Mouse (Mus musculus): ENCODE results near the gene Cacng2.

- TF ChIP-seq POLR2A (IDR thresholded peaks at IDR 0.05; ENCODE audit: insufficient read depth, low read depth, low read length) (no peak), CTCF (IDR thresholded peaks at IDR 0.05) (no peak)
Observed at GRCm38 (mm10) chr15:77949061-77949460, 170.8 kb downstream of the Cacng2 start.

Measured in heart, adult 2 months (tissue).